Mouse (Mus musculus): ENCODE data around the gene Prss56.
A peak's percentile ranks its signal among the peaks of the same experiment; 100 is the strongest.

Gene Prss56

GRCm38 (mm10) chr1:87185526-87185925, 2.4 kb downstream of the Prss56 start:
- peak; percentile 37 for DNase-seq (ENCODE audit: low read depth)

GRCm38 (mm10) chr1:87186261-87187036, 3.3 kb downstream of the Prss56 start:
- peak; percentile 29 for DNase-seq (ENCODE audit: low read depth)

GRCm38 (mm10) chr1:87187037-87187355, 3.9 kb downstream of the Prss56 start:
- DNase-seq (ENCODE audit: low read depth): peak; percentile 79

- DNase-seq (ENCODE audit: low read depth): no peak
Observed at GRCm38 (mm10) chr1:87190429-87190828, 7.3 kb downstream of the Prss56 start, which contains the start of gene Chrnd. TSS of gene Chrnd (plus strand) at chr1:87190607.

GRCm38 (mm10) chr1:87197296-87197695, 14.2 kb downstream of the Prss56 start:
- no peak for DNase-seq (ENCODE audit: low read depth)

- DNase-seq (ENCODE audit: low read depth): no peak
Observed at GRCm38 (mm10) chr1:87198119-87199065, 15.3 kb downstream of the Prss56 start.

GRCm38 (mm10) chr1:87200811-87201210, 17.7 kb downstream of the Prss56 start:
- DNase-seq (ENCODE audit: low read depth): no peak

GRCm38 (mm10) chr1:87201848-87202247, 18.7 kb downstream of the Prss56 start:
- no peak for DNase-seq (ENCODE audit: low read depth)

- DNase-seq (ENCODE audit: low read depth): no peak
Observed at GRCm38 (mm10) chr1:87203779-87204178, 20.7 kb downstream of the Prss56 start.

GRCm38 (mm10) chr1:87204465-87204864, 21.4 kb downstream of the Prss56 start, which contains the start of gene Chrng:
TSS of gene Chrng (plus strand) at chr1:87204657.
- no peak for DNase-seq (ENCODE audit: low read depth)

- DNase-seq (ENCODE audit: low read depth): peak; percentile 46
Observed at GRCm38 (mm10) chr1:87205038-87205437, 21.9 kb downstream of the Prss56 start.

GRCm38 (mm10) chr1:87205502-87205901, 22.4 kb downstream of the Prss56 start:
- DNase-seq (ENCODE audit: low read depth): no peak

GRCm38 (mm10) chr1:87206339-87206738, 23.2 kb downstream of the Prss56 start:
- DNase-seq (ENCODE audit: low read depth): peak; percentile 59

GRCm38 (mm10) chr1:87211431-87211830, 28.3 kb downstream of the Prss56 start:
- DNase-seq (ENCODE audit: low read depth): peak; percentile 40

- peak; percentile 96 for DNase-seq (ENCODE audit: low read depth)
Observed at GRCm38 (mm10) chr1:87213735-87214704, 30.9 kb downstream of the Prss56 start, which contains the start of gene Eif4e2. TSS of gene Eif4e2 (plus strand) at chr1:87213914.

GRCm38 (mm10) chr1:87214748-87215147, 31.6 kb downstream of the Prss56 start:
- DNase-seq (ENCODE audit: low read depth): peak; percentile 76

- peak; percentile 52 for DNase-seq (ENCODE audit: low read depth)
Observed at GRCm38 (mm10) chr1:87217938-87218337, 34.8 kb downstream of the Prss56 start.

- no peak for DNase-seq (ENCODE audit: low read depth)
Observed at GRCm38 (mm10) chr1:87225739-87226138, 42.6 kb downstream of the Prss56 start.

GRCm38 (mm10) chr1:87226409-87227159, 43.5 kb downstream of the Prss56 start:
- DNase-seq (ENCODE audit: low read depth): no peak

- no peak for DNase-seq (ENCODE audit: low read depth)
Observed at GRCm38 (mm10) chr1:87227160-87227550, 44.0 kb downstream of the Prss56 start.

- DNase-seq (ENCODE audit: low read depth): no peak
Observed at GRCm38 (mm10) chr1:87230606-87231005, 47.5 kb downstream of the Prss56 start.
